Mouse (Mus musculus): Measurements from ENCODE around the gene Erp27. TPM values are rescaled to one million over a fixed set of nuclear protein-coding genes. Genes with fewer than 3 reads are reported as not detected.
"Not testable (repeated sequence)": the region's sequence is repeated elsewhere in the genome, so short reads cannot be mapped to it uniquely, and the experiment has no call there.

The Erp27 gene
- total RNA-seq (2012; rRNA removed) (0.55 and 0.63 TPM in 2 replicates), total RNA-seq (2014; rRNA removed) (0.43 TPM in 1 of 2 replicates, not detected in the other), polyA plus RNA-seq (2012; ENCODE audit: insufficient read length, low read depth) (1.8 and 1.9 TPM in 2 replicates)

DNA sequence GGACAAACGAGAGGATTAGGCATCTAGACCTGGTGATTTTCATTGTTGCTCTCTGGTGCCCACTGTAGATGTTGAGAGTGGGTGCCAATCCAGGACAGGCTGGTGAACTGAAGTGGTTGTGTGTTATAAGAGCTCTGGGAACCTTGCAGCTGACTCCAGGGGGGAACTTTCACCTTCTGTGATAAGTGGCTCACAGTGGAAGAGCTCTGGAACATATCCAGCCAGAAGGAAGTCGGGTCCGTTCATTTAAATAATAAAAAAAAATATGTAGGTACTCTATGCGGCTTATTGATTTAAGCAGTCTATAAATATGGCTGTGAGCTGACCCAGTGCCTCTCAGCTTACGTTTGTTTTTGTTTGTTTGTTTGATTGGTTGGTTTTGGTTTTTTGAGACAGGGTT, at the start of gene Erp27:
Gene Erp27, minus strand, starts transcription at position 101 of the 400 bp plus-strand sequence.
- peaks cover 0 to 33% of the 10 kb centered on the region in 2 experiments; a peak in 2 of 4 replicates for H3K4me1 ChIP-seq (ENCODE audit: control insufficient read depth in 1 of 2, insufficient read depth in 2 of 2)
- no peaks in the 10 kb centered on the region; the same call in 1 of the 2 replicates for H3K79me2 ChIP-seq (replicated peaks; ENCODE audit: control insufficient read depth, extremely low read depth, insufficient read depth, poor library complexity, severe bottlenecking)
- H3K36me3 ChIP-seq (replicated peaks in 1 of 2; ENCODE audit: control insufficient read depth in 1 of 2, insufficient read depth in 1 of 2, low read length in 1 of 2) = peaks cover 47 to 84% of the 10 kb centered on the region in 2 experiments
- no peaks in the 10 kb centered on the region for H3K9me3 ChIP-seq (replicated peaks; ENCODE audit: low read length)
- no peak for DNase-seq (ENCODE audit: extremely low read depth)
- H3K27me3 ChIP-seq (replicated peaks) = no peaks in the 10 kb centered on the region
- H3K4me2 ChIP-seq (ENCODE audit: insufficient read depth, low read depth, poor library complexity, severe bottlenecking) = no peak within 1 kb of the TSS
- dilution Hi-C loops (cut with MboI; ENCODE audit: extremely low pct_ligation_motif_present, extremely low pct_unique_long_range_greater_than_20kb, low sequenced_read_pairs) = no loop called here
- TF ChIP-seq ETS1 (conservative IDR thresholded peaks at IDR 0.05; ENCODE audit: low read depth, low read length) (no peak), MAFK (IDR thresholded peaks at IDR 0.05; ENCODE audit: insufficient replicate concordance, low read length) (no peak), ZMIZ1 (IDR thresholded peaks at IDR 0.05; ENCODE audit: low read depth, low read length) (no peak), SMC3 (IDR thresholded peaks at IDR 0.05; ENCODE audit: low read depth, low read length) (no peak), USF2 (conservative IDR thresholded peaks at IDR 0.05; ENCODE audit: low read depth, low read length) (no peak), CHD1 (IDR thresholded peaks at IDR 0.05; ENCODE audit: low read depth, low read length) (no peak), NRF1 (IDR thresholded peaks at IDR 0.05; ENCODE audit: low read depth, low read length) (no peak), IRF4 (IDR thresholded peaks at IDR 0.05; ENCODE audit: low read depth, low read length) (no peak), ELF1 (IDR thresholded peaks at IDR 0.05; ENCODE audit: low read depth, low read length) (no peak), POLR2A (IDR thresholded peaks at IDR 0.05; ENCODE audit: low read depth, low read length) (no peak), JUN (IDR thresholded peaks at IDR 0.05; ENCODE audit: insufficient read depth, low read depth, low read length) (no peak)
- no peak within 1 kb of the TSS for H3K9ac ChIP-seq (ENCODE audit: insufficient read depth, low read depth)
- H3K4me3 ChIP-seq (replicated peaks in 1 of 3; ENCODE audit: low read depth in 2 of 3, low read length in 2 of 3, poor library complexity in 1 of 3) = no peak within 1 kb of the TSS
- H3K27ac ChIP-seq (ENCODE audit: insufficient read depth, low read depth) = no peak within 1 kb of the TSS
- in situ Hi-C loops (cut with MboI; ENCODE audit: low pct_ligation_motif_present, low pct_unique_long_range_greater_than_20kb, low sequenced_read_pairs) = no loop called here

DNA sequence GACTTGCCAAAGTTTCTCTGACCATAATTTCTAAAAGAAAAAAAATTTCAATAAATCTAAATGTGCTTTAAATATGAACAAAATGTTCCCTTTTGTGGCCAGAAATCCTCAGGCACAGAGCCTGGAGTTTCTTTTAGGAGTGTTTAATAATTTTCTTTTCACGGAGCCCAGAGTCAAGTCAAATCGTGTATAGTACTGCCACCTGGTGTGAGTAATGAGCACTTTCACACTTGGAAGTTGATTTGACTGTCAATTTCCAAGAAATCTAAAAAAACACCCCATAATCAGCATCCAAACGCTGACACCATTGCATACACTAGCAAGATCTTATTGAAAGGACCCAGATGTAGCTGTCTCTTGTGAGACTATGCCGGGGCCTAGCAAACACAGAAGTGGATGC, 46.9 kb upstream of the Erp27 start:
- H3K79me2 ChIP-seq (replicated peaks; ENCODE audit: control insufficient read depth, extremely low read depth, insufficient read depth, poor library complexity, severe bottlenecking); dilution Hi-C loops (cut with MboI; ENCODE audit: extremely low pct_ligation_motif_present, extremely low pct_unique_long_range_greater_than_20kb, low sequenced_read_pairs); H3K4me3 ChIP-seq (replicated peaks in 1 of 3; ENCODE audit: low read depth in 2 of 3, low read length in 2 of 3, poor library complexity in 1 of 3); H3K9ac ChIP-seq (ENCODE audit: insufficient read depth, low read depth); H3K9me3 ChIP-seq (replicated peaks; ENCODE audit: low read length); H3K27ac ChIP-seq (ENCODE audit: insufficient read depth, low read depth); H3K27me3 ChIP-seq (replicated peaks); H3K4me2 ChIP-seq (ENCODE audit: insufficient read depth, low read depth, poor library complexity, severe bottlenecking); H3K36me3 ChIP-seq (replicated peaks in 1 of 2; ENCODE audit: control insufficient read depth in 1 of 2, insufficient read depth in 1 of 2, low read length in 1 of 2): not testable (repeated sequence)
- TF ChIP-seq CTCF (conservative IDR thresholded peaks at IDR 0.05 in 1 of 2, IDR thresholded peaks at IDR 0.05 in 1 of 2; ENCODE audit: low read depth in 2 of 2, low read length in 2 of 2) (peak in 1 of 2 experiments; percentile 81; a peak in 2 of 4 replicates), RAD21 (IDR thresholded peaks at IDR 0.05; ENCODE audit: low read depth, low read length) (peak; percentile 86), SMC3 (IDR thresholded peaks at IDR 0.05; ENCODE audit: low read depth, low read length) (peak; percentile 83), ZC3H11A (IDR thresholded peaks at IDR 0.05; ENCODE audit: low read depth, low read length) (peak; percentile 77), ZNF384 (IDR thresholded peaks at IDR 0.05; ENCODE audit: low read depth, low read length) (0 out of 2 replicates have a peak, but pooled peaks have one; percentile 8)
- in situ Hi-C loops (cut with MboI; ENCODE audit: low pct_ligation_motif_present, low pct_unique_long_range_greater_than_20kb, low sequenced_read_pairs) = loop anchor here (10.0 kb wide), 1 partner anchor 134 kb away; the partner anchor contains the start of gene Smco3
- peaks cover 15 to 39% of the 10 kb centered on the region in 2 experiments for H3K4me1 ChIP-seq (ENCODE audit: control insufficient read depth in 1 of 2, insufficient read depth in 2 of 2)
- peak; percentile 45 for DNase-seq (ENCODE audit: extremely low read depth)

All from CH12.LX (cell line).